Mouse (Mus musculus) kidney, adult 2 months (tissue): ENCODE data around the gene Ankrd33b.

ENCODE experiments used
- CTCF ChIP-seq: fragments of 200-500 bp; conservative IDR thresholded peaks from 2 replicates; pipeline ENCODE4 v1.5.1; 2011; ENCODE audit warnings: low read depth, mild to moderate bottlenecking, control low read depth, low read length, moderate library complexity, mixed read lengths; ENCODE audit not compliant: insufficient read depth, insufficient read length
- POLR2A ChIP-seq: fragments of 200-500 bp; IDR thresholded peaks from one replicate; pipeline ENCODE4 v1.6.1; 2011; ENCODE audit warnings: low read depth, low read length, control low read depth

DNA sequence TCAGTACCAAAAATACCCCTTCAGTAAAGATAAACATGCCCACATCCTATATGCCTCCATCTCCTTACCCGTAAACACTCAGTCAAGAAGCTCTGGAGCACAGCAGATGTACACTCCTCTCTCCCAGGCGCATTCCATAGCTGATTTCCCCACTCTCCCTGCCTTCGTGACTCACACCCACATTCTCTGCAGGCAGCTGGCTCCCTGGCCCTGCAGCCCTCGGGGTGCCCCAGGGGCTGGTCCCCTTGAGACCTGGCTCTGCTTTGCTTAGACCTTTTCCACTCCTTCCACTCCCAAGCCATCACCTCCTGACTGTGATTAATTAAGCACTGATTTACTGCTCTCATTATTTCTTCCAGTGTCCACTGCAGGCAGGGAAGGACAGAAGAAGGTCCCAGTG lies 7.7 kb upstream of the Ankrd33b start:
- no peak for TF ChIP-seq CTCF
- TF ChIP-seq POLR2A: no peak
